9 mouse cellular contexts compared by ENCODE assay signal in genomic region chr9:58201091-58201842, GRCm38 (mm10). TPM values are rescaled to one million over a fixed set of nuclear protein-coding genes. Genes with fewer than 3 reads are reported as not detected.
DNase-seq lines count a peak whose midpoint lies in the region; ATAC-seq lines count a peak whose summit lies in the region.
"Had no signal": no experiment of that assay in that cellular context is flagged by ENCODE, and none has a peak within 500 bp of the region (broad histone marks: within the 10 kb centered on the region; RNA-seq: fewer than 3 reads in every experiment).

No protein-coding gene starts in this region.

- DNase-seq in kidney, adult 18-20 months, result no peak
- DNase-seq in adrenal gland, adult 2 months, result no peak
- no peak for DNase-seq in gastrocnemius, adult 18-20 months (ENCODE audit: low spot score)
- DNase-seq in adrenal gland, postnatal 4 days (ENCODE audit: low spot score in 2 of 2), result no peak

- WGBS in kidney, embryonic 14.5 days, result 2% methylated on average over 24 of the region's 24 CpGs
- 1% methylated on average over 24 of the region's 24 CpGs for WGBS in embryonic facial prominence, embryonic 12.5 days
- under 1% methylated on average over 24 of the region's 24 CpGs for WGBS in hindbrain, embryonic 16.5 days
- WGBS in neural tube, embryonic 13.5 days, result 2% methylated on average over 24 of the region's 24 CpGs

- H3K36me3 ChIP-seq in kidney, embryonic 14.5 days (ENCODE audit: control insufficient read depth, insufficient read depth, low read length), result no peaks in the 10 kb centered on the region
- no peaks in the 10 kb centered on the region for H3K36me3 ChIP-seq in embryonic facial prominence, embryonic 12.5 days
- H3K36me3 ChIP-seq in hindbrain, embryonic 16.5 days (ENCODE audit: control insufficient read depth, insufficient read depth, low read length), result no peaks in the 10 kb centered on the region
- H3K36me3 ChIP-seq in neural tube, embryonic 13.5 days, result no peaks in the 10 kb centered on the region

- no peaks in the 10 kb centered on the region for H3K9me3 ChIP-seq in kidney, embryonic 14.5 days (ENCODE audit: control insufficient read depth, low read length)
- H3K9me3 ChIP-seq in embryonic facial prominence, embryonic 12.5 days, result no peaks in the 10 kb centered on the region
- no peaks in the 10 kb centered on the region for H3K9me3 ChIP-seq in hindbrain, embryonic 16.5 days (ENCODE audit: control insufficient read depth, low read length)
- no peaks in the 10 kb centered on the region for H3K9me3 ChIP-seq in neural tube, embryonic 13.5 days
- H3K9me3 ChIP-seq: megakaryocyte, embryonic 14.5 days had no signal

- H3K4me1 ChIP-seq in kidney, embryonic 14.5 days (ENCODE audit: control insufficient read depth, insufficient read depth, low read length), result peaks cover 41% of the 10 kb centered on the region
- peaks cover 68% of the 10 kb centered on the region for H3K4me1 ChIP-seq in embryonic facial prominence, embryonic 12.5 days
- peaks cover 42% of the 10 kb centered on the region for H3K4me1 ChIP-seq in hindbrain, embryonic 16.5 days (ENCODE audit: control insufficient read depth, insufficient read depth, low read depth, low read length)
- H3K4me1 ChIP-seq in neural tube, embryonic 13.5 days (replicated peaks), result peaks cover 73% of the 10 kb centered on the region

- H3K4me2 ChIP-seq in kidney, embryonic 14.5 days (replicated peaks; ENCODE audit: low read depth, low read length), result no peak overlapping the region; the same call in 1 of the 2 replicates
- peak overlapping the region; percentile 46 for H3K4me2 ChIP-seq in embryonic facial prominence, embryonic 12.5 days (replicated peaks)
- H3K4me2 ChIP-seq in hindbrain, embryonic 16.5 days (ENCODE audit: low read length), result peak overlapping the region; percentile 72
- peak overlapping the region; percentile 59 for H3K4me2 ChIP-seq in neural tube, embryonic 13.5 days

- no peak overlapping the region for H3K27ac ChIP-seq in kidney, embryonic 14.5 days (ENCODE audit: low read depth, low read length)
- no peak overlapping the region for H3K27ac ChIP-seq in embryonic facial prominence, embryonic 12.5 days
- peak overlapping the region; percentile 51 for H3K27ac ChIP-seq in hindbrain, embryonic 16.5 days (ENCODE audit: low read depth, low read length)
- peak overlapping the region; percentile 87 for H3K27ac ChIP-seq in neural tube, embryonic 13.5 days (replicated peaks)

- peak overlapping the region; percentile 6; the same call in 1 of the 2 replicates for H3K4me3 ChIP-seq in kidney, embryonic 14.5 days (ENCODE audit: low read length)
- H3K4me3 ChIP-seq in embryonic facial prominence, embryonic 12.5 days, result peak overlapping the region; percentile 33
- peak overlapping the region; percentile 33 for H3K4me3 ChIP-seq in hindbrain, embryonic 16.5 days (ENCODE audit: low read length)
- H3K4me3 ChIP-seq in neural tube, embryonic 13.5 days, result peak overlapping the region; percentile 37
- H3K4me3 ChIP-seq: megakaryocyte, embryonic 14.5 days had no signal

- H3K27me3 ChIP-seq in kidney, embryonic 14.5 days (ENCODE audit: control insufficient read depth, insufficient read depth, low read length), result peaks cover 79% of the 10 kb centered on the region
- H3K27me3 ChIP-seq in embryonic facial prominence, embryonic 12.5 days, result peaks cover 78% of the 10 kb centered on the region
- H3K27me3 ChIP-seq in hindbrain, embryonic 16.5 days (replicated peaks; ENCODE audit: control insufficient read depth, insufficient read depth, low read length), result peaks cover 52% of the 10 kb centered on the region
- H3K27me3 ChIP-seq in neural tube, embryonic 13.5 days, result peaks cover 92% of the 10 kb centered on the region

- H3K9ac ChIP-seq in kidney, embryonic 14.5 days (ENCODE audit: low read depth, low read length), result no peak overlapping the region
- H3K9ac ChIP-seq in embryonic facial prominence, embryonic 12.5 days, result peak overlapping the region; percentile 35; the same call in 1 of the 2 replicates
- H3K9ac ChIP-seq in hindbrain, embryonic 16.5 days (ENCODE audit: low read depth, low read length), result peak overlapping the region; percentile 52; the same call in 1 of the 2 replicates
- peak overlapping the region; percentile 71 for H3K9ac ChIP-seq in neural tube, embryonic 13.5 days

- no peak for ATAC-seq in kidney, embryonic 14.5 days (ENCODE audit: low FRiP score, low TSS enrichment)
- no peak for ATAC-seq in embryonic facial prominence, embryonic 12.5 days (ENCODE audit: insufficient number of reproducible peaks, insufficient read depth, low FRiP score, low TSS enrichment)
- no peak for ATAC-seq in hindbrain, embryonic 16.5 days
- no peak for ATAC-seq in neural tube, embryonic 13.5 days (ENCODE audit: low read depth)

RNA-seq across cellular contexts. Expression of gene Islr, which starts 2.8 kb away (rescaled TPM):
- 47.4 and 48.6 TPM in 2 replicates for polyA plus RNA-seq in kidney, embryonic 14.5 days (2014; fragmentation: Nextera tagmentation; extraction: Ambion mirVana)
- 88.0 and 95.6 TPM in 2 replicates for polyA plus RNA-seq in embryonic facial prominence, embryonic 12.5 days (2016; fragmentation: Nextera tagmentation; extraction: Ambion mirVana)
- 40.4 and 50.5 TPM in 2 replicates for polyA plus RNA-seq in hindbrain, embryonic 16.5 days (2015; fragmentation: Nextera tagmentation; extraction: Ambion mirVana)
- polyA plus RNA-seq in neural tube, embryonic 13.5 days (2015; fragmentation: Nextera tagmentation; extraction: Ambion mirVana), result 53.6 and 58.2 TPM in 2 replicates
- total RNA-seq in adrenal gland, adult 2 months (2021), result 10 to 100 TPM; 23.5 to 30.9 TPM
- polyA plus RNA-seq in adrenal gland, adult 2 months (2012; rRNA removed), result 93.8 and 107 TPM in 2 replicates
- 10 to 100 TPM; 15.6 to 20.8 TPM for total RNA-seq in gastrocnemius, adult 18-20 months (2021)
- total RNA-seq in adrenal gland, postnatal 4 days (2021), result 10 to 100 TPM; 64.5 to 66.7 TPM

RNA-seq across cellular contexts. Expression of gene Islr2, which starts 2.9 kb away (rescaled TPM):
- polyA plus RNA-seq in kidney, embryonic 14.5 days (2014; fragmentation: Nextera tagmentation; extraction: Ambion mirVana), result 0.12 and 0.23 TPM in 2 replicates
- polyA plus RNA-seq in embryonic facial prominence, embryonic 12.5 days (2016; fragmentation: Nextera tagmentation; extraction: Ambion mirVana), result 5.3 and 7.3 TPM in 2 replicates
- polyA plus RNA-seq in hindbrain, embryonic 16.5 days (2015; fragmentation: Nextera tagmentation; extraction: Ambion mirVana), result 13.8 and 21.5 TPM in 2 replicates
- 19.8 and 22.3 TPM in 2 replicates for polyA plus RNA-seq in neural tube, embryonic 13.5 days (2015; fragmentation: Nextera tagmentation; extraction: Ambion mirVana)
- 1 to 10 TPM; 1.5 to 2.0 TPM for total RNA-seq in adrenal gland, adult 2 months (2021)
- 1.3 and 2.0 TPM in 2 replicates for polyA plus RNA-seq in adrenal gland, adult 2 months (2012; rRNA removed)
- 1 to 10 TPM; 1.6 to 1.9 TPM for total RNA-seq in gastrocnemius, adult 18-20 months (2021)
- 10 to 100 TPM in 1 of 2 experiments, 1 to 10 TPM in 1; 8.2 to 10.3 TPM for total RNA-seq in adrenal gland, postnatal 4 days (2021)

RNA-seq across cellular contexts. Expression of gene Pml, which starts 48.3 kb away (rescaled TPM):
- 13.5 and 25.0 TPM in 2 replicates for polyA plus RNA-seq in kidney, embryonic 14.5 days (2014; fragmentation: Nextera tagmentation; extraction: Ambion mirVana)
- polyA plus RNA-seq in embryonic facial prominence, embryonic 12.5 days (2016; fragmentation: Nextera tagmentation; extraction: Ambion mirVana), result 14.0 and 16.0 TPM in 2 replicates
- 3.9 and 6.0 TPM in 2 replicates for polyA plus RNA-seq in hindbrain, embryonic 16.5 days (2015; fragmentation: Nextera tagmentation; extraction: Ambion mirVana)
- polyA plus RNA-seq in neural tube, embryonic 13.5 days (2015; fragmentation: Nextera tagmentation; extraction: Ambion mirVana), result 3.4 and 4.0 TPM in 2 replicates
- 10 to 100 TPM; 20.8 to 28.0 TPM for total RNA-seq in adrenal gland, adult 2 months (2021)
- polyA plus RNA-seq in adrenal gland, adult 2 months (2012; rRNA removed), result 27.7 and 33.4 TPM in 2 replicates
- 1 to 10 TPM; 3.2 to 4.7 TPM for total RNA-seq in gastrocnemius, adult 18-20 months (2021)
- 10 to 100 TPM; 31.6 to 32.1 TPM for total RNA-seq in adrenal gland, postnatal 4 days (2021)

RNA-seq across cellular contexts. Expression of gene Stoml1, which starts 51.7 kb away (rescaled TPM):
- polyA plus RNA-seq in kidney, embryonic 14.5 days (2014; fragmentation: Nextera tagmentation; extraction: Ambion mirVana), result 22.3 and 29.8 TPM in 2 replicates
- polyA plus RNA-seq in embryonic facial prominence, embryonic 12.5 days (2016; fragmentation: Nextera tagmentation; extraction: Ambion mirVana), result 40.9 and 44.2 TPM in 2 replicates
- 141 and 142 TPM in 2 replicates for polyA plus RNA-seq in hindbrain, embryonic 16.5 days (2015; fragmentation: Nextera tagmentation; extraction: Ambion mirVana)
- 86.0 and 107 TPM in 2 replicates for polyA plus RNA-seq in neural tube, embryonic 13.5 days (2015; fragmentation: Nextera tagmentation; extraction: Ambion mirVana)
- total RNA-seq in adrenal gland, adult 2 months (2021), result 10 to 100 TPM; 13.8 to 17.2 TPM
- 38.1 and 38.4 TPM in 2 replicates for polyA plus RNA-seq in adrenal gland, adult 2 months (2012; rRNA removed)
- 1 to 10 TPM; 6.8 to 7.3 TPM for total RNA-seq in gastrocnemius, adult 18-20 months (2021)
- 10 to 100 TPM; 29.9 to 30.8 TPM for total RNA-seq in adrenal gland, postnatal 4 days (2021)

Comparison
In these comparisons a context has a peak if more than half of its experiments do, and no peak if none do; other contexts are left out.
1. H3K27ac ChIP-seq: peak in hindbrain, embryonic 16.5 days (single experiment) and neural tube, embryonic 13.5 days (single experiment); none in kidney, embryonic 14.5 days (single experiment) and embryonic facial prominence, embryonic 12.5 days (single experiment).
2. Peak in every context shown above with its lines, with median percentiles within 50 percentile points of each other: H3K4me3 ChIP-seq.